Mouse (Mus musculus): ENCODE measurements around the gene Erlin1. TPM values are rescaled to one million over a fixed set of nuclear protein-coding genes. Genes with fewer than 3 reads are reported as not detected.
A peak's percentile ranks its signal among the peaks of the same experiment; 100 is the strongest.

The Erlin1 gene
- total RNA-seq (2021), result 10 to 100 TPM; 17.7 to 28.0 TPM
- long read RNA-seq, experiment 1, transcript Erlin1-202 (12 exons, 3,136 nt), result major isoform, 21 of 45 reads
- long read RNA-seq, experiment 1, transcript Erlin1-206 (11 exons, 3,172 nt), result minor isoform, 8 of 45 reads
- long read RNA-seq, experiment 1, transcript Erlin1-201 (12 exons, 3,228 nt), result minor isoform, 14 of 45 reads
- long read RNA-seq, experiment 1, partial matches to known transcripts, result 2 of 45 reads
- long read RNA-seq, experiment 1, other reads (novel, unspliced or antisense), result 0 of 45 reads
- long read RNA-seq, experiment 2, transcript Erlin1-202 (12 exons, 3,136 nt), result major isoform, 19 of 31 reads
- long read RNA-seq, experiment 2, partial matches to known transcripts, result 1 of 31 reads
- long read RNA-seq, experiment 2, other reads (novel, unspliced or antisense), result 5 of 31 reads

DNA sequence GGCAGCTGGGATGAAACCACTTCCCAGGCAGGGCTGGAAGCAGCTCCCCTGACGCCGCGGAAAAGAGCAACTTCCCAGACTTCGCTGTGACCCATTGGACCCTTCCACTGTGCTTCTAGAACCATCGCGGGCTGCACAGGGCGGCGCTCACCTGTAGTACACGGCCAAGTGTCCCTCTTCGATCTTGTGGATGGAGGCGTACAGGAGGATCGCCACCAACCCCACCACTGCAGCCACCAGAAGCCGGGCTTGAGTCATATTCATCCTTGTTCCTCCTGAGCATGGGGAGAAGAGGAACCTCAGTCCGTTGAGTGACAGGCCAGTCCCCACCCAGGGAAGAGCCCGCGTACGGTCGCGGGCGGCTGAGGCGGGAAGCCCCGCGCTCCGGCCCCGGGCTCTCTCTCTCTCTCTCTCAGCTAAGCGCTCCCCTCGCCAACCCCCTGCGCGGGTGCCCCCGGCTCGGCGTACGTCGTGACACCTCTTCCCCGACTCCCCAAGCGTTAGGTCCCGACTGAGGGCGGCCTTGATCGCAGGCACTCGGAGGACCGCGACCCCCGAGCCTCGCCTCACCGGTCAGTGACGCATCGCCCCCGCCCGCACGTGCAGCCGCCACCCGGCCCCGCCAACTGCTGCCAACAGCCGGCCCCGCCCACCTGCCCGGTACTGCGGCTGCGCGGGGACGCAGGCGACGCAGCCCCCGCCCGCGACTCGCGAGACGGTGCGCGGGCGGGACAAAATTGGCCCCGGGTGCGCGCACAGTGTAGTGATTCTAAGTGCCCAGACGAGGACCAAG, at the start of gene Erlin1:
TSS of gene Erlin1 (minus strand) at position 665 of the 793 bp plus-strand sequence.
- peak; percentile 94 to 95 for DNase-seq (ENCODE audit: low spot score in 2 of 2)

DNA sequence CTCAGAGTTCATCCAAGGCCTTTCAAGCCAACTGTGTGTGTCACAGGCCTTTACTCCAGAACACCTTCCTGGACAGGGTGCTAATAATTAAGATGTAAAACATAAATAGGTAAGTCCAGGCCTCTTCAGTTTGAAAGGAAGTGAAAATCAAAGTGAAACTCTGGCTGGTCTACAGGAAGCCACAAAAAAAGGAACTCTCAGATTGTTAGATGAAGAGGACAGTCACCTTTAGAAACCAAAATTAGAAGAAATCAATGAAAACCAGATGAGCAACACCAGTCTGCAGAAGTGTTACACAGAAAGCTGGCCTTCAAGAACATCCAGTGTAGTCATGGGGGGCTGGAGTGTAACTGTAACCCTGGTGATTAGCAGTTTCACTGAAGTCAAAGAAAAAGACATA, 48.2 kb upstream of the Erlin1 start:
- DNase-seq (ENCODE audit: low spot score in 2 of 2), result no peak

DNA sequence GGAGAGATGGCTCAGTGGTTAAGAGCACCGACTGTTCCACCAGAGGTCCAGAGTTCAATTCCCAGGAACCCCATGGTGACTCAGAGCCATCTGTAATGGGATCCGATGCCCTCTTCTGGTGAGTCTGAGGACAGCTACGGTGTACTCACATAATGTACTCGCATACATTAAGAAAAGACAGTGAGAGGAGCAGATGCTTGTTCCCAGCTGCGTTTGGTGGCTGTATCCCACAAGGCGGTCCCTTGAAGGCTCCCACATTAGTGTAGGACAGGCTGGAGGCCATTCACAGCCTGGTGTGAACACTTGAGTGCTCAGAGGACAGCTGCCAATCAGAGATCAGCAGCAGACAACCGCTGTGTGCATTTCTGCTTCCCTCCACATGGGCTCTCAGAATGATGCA, 42.1 kb upstream of the Erlin1 start:
- DNase-seq (ENCODE audit: low spot score in 2 of 2), result no peak

DNA sequence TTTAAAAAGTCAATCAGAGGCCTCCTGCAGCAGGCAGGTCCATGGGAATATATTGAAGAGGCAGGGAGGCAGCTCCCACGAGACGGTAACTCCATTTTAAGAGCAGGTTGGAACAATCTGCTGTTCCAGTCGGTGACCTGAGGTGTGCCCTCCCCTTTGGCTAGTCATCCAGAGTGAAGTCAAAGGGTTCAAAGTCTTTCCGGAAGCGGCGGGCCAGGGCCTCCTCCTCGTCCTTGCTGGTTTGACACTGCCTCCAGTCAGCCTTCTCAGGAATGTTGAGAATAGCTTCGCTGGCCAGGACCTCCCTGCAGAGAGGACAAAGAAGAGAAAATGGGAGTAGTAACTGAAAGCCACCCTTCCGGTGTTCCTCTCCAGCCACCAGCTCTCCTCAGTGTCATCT, 40.8 kb upstream of the Erlin1 start:
- no peak for DNase-seq (ENCODE audit: low spot score in 2 of 2)

DNA sequence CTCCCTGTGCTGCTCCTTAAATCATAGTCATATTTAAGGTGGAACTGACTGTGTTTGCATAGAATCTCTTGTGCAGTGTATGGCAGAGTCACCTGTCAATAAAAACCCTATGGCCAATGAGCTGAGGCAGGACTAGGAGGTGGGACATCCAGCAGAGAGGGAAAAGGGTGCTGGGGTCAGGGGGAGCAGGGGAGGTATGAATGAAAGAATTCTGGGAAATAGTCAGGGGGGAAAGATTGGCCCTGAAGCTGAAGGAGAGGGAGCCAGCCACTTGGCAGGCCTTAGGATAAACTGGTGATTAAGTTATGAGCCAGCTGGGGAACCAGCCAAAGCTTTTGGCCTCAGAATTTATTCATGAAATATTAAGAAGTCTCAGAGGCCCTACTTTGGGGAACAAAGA, 39.4 kb upstream of the Erlin1 start:
- peak in 1 of 2 experiments; percentile 32 for DNase-seq (ENCODE audit: low spot score in 2 of 2)

DNA sequence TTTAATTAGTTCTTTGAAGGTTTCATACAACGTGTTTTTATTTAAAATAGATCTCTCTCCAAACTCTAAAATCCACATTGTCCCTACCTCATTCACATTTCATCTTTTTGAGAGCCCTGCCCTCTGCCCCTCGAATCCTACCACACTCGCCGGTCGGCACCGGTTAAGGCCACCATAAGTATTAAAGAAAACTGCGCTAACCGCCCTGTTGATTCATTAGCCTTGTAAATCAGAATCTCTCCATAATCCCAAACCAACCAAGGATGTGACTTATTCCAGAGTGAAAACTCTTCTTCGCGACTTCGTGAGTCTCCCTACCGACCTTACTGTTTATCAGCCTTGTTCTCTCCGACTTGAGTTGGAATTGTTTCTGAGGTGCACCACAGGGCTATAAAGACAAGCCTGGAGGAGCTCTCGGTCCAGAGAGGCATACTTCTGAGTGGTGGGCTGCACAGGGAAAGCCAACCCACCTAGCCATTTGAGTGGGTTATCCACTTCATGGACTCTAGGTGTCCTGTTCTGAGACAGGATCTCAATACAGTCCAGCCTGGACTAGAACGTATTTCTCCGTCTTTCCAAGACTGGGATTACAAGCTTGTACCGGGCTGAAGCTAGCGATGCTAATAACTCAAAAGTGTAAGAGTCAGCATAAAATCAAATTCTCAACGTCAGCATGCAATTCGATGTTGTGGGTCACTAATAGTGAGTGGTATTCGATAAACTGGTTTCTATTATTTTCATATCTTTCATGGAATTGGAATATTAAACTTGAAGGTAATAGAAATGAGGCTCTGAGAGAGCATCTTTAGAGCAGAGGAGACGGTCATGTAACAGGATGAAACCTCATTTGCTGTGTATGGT, 38.3 kb upstream of the Erlin1 start:
- peak in 1 of 2 experiments; percentile 23 for DNase-seq (ENCODE audit: low spot score in 2 of 2)

DNA sequence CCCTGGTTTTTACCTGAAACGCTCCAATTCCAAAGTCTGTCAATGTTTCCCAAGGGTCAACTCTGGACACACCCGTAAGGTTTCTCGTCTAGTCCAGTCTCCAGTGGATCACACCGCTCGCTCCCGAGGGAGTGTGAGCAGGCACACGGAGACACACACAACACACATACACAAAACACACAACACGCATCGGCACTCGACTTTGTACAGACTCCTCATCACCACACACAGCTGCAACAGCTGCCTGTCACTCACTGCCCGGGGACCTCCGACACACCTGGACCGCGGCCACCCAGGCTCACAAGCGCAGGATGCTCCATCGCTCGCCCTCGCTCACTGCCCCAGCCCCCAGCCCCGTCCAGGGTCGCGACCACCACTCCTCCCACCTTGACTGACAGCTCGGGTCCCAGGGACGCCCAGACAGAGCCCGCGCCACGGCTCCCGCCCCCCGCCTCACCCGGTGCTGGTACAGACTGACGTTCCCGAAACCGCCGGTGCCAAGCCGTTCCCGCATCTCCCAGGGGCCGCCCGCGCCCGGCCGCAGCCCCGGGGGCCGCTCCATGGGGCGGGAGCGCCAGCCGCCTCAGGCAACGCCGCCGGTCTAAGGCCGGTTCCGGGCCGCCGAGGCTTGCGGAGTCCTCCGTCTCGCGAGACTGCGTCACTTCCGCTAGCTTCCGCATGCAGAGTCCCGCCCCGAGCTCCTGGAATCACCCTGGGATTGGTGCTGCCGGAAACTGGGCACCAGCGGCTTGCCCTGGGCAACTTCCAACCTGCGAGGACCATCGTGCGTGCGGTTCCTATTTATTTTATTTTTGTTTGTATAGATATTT, 37.5 kb upstream of the Erlin1 start, which contains the start of gene Chuk:
TSS of gene Chuk (minus strand) at position 650 of the 830 bp plus-strand sequence.
- peak; percentile 93 to 96 for DNase-seq (ENCODE audit: low spot score in 2 of 2)

DNA sequence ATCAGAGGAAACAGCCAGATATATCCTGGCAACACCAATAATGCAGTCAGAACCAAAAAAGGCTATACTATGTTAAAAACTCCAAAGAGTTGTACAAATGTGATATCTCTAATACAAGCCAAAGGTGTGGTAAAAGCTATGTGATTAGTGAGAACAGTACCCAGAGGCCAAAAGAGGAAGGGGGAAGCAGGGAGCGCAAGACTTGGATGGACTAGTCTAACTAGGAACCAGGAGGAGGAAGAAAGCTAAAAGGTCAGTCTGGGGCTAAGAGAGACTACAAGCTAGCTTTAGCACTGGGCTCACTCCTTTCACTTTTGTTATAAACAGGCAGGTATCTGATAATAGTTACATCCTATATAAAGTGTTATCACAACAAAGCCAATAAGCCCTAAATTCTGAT, 34.8 kb upstream of the Erlin1 start:
- no peak for DNase-seq (ENCODE audit: low spot score in 2 of 2)

DNA sequence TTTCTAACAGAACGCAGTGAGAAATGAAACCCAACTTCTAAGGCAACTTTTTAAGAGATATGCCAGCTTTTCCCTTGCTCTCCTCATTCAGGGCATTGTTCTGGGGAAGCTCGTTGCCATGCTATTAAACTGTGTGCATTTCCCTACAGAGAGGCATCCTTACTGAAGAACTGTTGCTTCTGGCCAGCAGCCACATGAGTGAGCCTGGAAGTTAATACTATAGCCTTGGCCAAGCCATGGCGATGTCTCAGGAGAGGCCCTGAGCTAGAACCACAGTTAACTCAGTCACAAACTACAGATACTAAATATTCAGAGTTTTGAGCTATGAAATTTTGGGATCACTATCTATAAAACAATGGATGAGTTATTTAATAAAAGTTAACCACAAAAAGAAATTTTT, 33.4 kb upstream of the Erlin1 start:
- DNase-seq (ENCODE audit: low spot score in 2 of 2), result no peak

DNA sequence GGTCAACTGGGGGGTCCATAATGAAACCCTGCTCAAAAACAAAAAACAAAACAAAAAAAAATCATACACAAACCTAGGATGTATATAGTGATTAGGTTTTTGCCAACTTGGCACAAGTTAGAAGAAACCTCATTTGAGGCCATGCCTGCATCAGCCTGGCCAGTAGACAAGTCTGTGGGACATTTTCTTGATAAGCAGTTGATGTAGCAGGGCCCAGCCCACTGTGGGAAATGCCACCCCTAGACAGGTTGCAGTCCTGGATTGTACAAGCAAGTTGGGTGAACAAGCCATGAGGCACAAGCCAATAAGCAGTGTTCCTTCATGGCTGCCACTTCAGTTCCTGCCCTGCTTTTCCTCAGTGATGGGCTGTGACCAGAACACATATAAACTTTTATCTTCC, 31.3 kb upstream of the Erlin1 start:
- DNase-seq (ENCODE audit: low spot score in 2 of 2), result no peak

DNA sequence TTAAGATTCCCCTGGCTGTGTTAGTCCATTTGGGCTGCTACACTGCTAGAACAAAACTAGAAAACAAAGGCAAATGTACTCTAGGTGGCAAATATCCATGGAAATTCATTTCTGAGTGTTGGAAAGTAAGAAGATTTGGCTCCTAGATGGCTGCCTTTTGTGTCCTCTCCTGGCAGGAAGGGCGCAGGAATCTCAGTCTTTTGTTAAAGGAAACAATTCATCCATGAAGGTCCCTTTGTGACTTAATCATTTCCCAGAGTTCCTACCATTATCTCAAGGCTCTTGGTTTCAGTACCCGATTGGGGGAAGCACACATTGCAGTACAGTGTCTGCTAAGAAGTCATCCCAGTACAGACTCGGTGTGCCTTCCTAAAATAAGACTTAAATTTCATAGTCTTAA, 16.7 kb upstream of the Erlin1 start:
- no peak for DNase-seq (ENCODE audit: low spot score in 2 of 2)

DNA sequence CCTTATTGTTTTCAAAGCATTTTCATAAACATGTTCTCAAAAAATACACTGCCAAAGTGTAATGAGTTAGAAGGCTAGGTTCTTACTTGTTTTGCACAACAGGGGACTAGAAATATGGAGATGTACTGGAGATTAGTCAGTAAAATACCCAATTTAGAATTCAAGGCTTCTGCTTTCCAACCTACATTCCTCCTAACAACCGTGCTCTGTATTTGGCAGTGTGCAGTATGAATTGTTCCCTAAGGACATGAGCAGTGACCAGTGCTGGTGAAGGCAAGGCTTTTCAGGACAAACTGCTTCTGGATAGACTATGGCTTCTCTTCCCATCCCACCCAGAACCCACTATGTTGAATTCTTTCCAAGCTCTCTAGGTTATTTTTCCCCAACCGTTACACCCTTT, 11.3 kb upstream of the Erlin1 start:
- DNase-seq (ENCODE audit: low spot score in 2 of 2), result no peak

DNA sequence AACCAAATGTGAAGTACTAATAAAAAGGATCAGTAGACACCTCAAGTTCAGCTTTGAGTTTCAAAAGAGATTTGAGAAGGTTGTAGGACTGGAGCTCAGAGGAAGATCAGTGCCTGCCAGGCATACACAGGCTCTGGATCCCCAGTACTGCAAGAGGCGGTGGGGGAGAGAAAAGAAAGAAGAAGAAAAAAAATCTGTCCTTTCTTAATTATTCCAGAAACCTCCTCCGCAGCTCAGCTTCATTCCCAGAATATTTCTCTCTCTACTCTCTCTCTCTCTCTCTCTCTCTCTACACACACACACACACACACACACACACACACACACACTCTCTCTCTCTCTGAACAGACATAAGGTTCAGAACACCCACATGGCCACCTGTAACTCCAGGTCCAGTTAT, 10.4 kb upstream of the Erlin1 start:
- DNase-seq (ENCODE audit: low spot score in 2 of 2), result no peak

DNA sequence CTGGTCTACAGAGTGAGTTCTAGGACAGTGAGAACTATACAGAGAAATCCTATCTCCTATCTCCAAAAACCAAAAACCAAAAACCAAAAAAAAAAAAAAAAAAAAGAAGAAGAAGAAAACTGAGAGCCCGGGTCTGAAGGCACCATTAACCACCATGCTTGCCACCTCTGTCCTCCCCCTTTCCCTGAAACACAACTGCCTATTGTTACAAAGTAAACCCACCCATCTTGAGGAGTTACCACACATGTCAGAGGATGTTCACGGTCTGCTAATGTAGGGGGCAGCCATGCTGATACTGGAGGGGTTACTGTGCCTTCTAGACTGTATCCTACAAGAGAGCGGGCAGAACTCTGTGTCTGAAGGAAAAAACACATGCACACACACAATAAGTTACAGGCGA, 7.4 kb upstream of the Erlin1 start:
- no peak for DNase-seq (ENCODE audit: low spot score in 2 of 2)

DNA sequence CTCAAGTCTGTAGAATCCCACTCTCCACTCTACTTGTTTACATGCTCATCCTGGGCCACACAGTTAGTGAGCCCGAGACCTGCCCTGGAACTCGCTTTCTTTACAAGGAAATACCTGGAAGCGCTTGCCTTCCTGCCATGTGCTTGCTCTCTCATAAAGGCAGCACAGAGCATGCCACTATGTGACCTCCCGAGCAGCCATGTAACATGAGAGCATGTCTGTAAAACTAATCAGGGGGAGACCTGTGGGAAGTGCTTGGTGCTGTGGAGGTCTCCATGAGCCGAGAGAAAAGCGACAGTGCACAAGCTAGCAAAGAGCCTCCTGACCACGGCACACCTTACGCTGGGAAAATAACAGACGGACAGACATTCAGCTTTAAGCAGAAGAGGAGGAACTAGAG, 6.9 kb upstream of the Erlin1 start:
- DNase-seq (ENCODE audit: low spot score in 2 of 2), result no peak

DNA sequence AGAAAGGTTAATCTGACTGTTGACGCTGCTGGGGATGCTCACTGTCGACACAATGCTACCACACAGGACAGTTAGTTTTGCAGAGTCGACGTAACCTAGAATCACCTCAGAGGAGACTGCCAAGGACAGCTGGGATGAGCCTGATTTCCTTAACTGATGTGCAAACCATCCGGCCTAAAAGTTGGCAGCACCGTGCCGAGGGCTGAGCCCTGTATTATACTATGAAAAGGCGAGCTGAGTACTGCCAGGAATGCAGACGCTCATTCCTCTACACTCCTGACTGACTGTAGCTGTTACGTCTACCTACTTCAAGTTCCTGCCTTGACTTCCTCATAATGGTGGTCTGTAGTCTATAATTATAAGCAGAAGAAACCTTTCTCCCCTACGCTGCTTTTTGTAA, 5.4 kb upstream of the Erlin1 start:
- no peak for DNase-seq (ENCODE audit: low spot score in 2 of 2)

DNA sequence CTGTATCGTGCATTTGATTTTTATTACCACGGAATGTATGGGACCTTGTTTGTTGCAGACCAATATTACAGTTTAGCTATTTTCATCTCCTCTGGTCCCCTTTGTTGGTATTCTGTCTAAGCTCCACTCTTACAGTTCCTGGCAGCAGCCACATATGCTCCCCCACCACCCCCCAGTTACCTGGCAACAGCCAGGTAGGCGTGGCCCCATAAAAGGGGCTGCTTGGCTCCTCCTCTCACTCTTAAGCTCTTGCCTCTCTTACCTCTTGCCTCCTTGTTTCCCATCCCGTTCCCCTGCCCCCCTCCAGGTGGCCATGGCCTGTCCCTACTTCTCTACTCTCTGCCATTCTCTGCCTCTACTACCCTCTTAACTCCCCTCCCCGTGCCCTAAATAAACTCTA, 1.6 kb upstream of the Erlin1 start:
- no peak for DNase-seq (ENCODE audit: low spot score in 2 of 2)

DNA sequence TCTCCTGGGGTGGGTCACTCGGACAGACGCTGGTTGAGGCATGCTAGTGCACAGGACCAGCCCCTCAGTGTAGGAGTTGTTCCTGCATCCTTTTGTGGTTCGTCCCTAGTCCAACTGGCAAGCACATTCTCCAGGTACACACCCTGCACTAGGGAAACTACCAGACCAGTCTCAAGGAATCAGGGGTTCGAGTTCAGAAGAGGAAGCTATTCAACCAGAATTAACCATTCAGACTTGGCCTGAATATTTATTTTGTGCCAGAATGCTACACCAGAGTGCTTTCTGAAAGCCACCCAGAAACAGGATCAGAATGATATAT, 288 bp upstream of the Erlin1 start:
- no peak for DNase-seq (ENCODE audit: low spot score in 2 of 2)

DNA sequence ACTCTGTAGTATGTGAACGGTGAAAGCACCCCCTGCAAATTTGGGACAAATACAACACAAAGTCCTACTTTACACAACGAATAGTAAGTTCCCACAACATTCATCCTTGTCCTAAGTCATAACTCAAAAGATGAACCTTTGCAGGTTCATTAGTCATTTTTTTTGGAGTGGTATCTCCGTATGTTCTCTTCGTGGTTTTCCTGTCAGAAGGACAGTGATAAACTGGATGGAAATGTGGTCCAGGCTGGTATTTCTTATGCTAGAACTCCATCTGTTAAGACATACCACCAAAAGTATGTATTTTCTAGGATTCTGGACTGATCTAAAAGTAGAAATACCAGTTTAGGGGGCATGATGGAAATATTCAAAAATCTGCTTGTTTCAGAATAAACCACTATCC, 1.4 kb downstream of the Erlin1 start:
- DNase-seq (ENCODE audit: low spot score in 2 of 2), result no peak

DNA sequence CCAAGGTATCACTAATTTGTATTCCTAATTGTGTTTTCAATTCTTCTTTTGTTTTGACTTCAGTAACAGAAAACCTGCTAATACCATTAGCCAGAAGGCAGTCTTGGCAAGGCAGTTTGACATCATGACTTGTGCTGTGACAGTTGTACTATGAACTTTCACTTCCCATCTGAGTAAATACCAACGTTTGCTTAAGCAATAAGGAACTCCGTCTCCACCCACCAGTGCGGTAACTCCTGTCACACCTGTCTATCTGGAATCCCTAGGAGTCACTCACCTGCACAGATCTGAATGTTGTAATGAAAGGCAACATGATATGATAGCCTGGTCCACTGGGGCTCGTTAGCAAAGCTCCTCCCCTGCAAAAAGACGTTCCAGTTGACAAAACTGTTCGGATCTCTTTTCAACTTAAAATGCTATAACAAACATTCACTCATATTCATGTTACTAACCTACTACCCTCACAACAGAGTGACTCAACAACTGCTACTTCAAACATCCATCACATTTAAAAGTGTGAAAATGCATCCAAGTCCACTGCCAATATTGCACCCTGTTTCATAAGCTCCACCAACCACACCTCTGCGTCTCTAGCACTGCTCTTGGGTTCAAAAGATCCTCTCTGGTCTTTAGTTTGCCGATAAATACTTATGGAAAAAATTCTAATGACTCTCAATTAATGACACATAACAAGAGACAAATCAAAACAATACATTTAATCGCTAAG, 2.1 kb downstream of the Erlin1 start:
- no peak for DNase-seq (ENCODE audit: low spot score in 2 of 2)

Data from adrenal gland, adult 18-20 months (tissue).